Mouse (Mus musculus): ENCODE results near the gene Khdc3.

DNA sequence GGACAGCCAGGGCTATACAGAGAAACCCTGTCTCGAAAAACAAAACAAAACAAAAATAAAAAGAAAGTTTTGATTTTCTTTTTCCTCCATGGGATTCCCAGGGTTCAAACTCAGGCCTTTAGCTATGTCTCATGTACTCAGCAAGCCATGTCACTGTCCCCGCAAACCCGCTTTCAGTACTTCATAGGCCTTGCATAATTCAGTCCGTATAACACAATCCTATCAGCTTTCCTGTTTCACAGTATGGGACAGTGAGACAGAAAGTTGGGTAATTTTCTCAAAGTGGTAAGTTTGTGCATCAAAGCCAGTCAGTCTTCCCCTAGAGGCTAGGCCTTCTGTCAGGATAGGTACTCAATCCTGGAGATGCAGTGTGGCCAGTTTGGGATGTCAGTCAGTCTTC lies 42.4 kb upstream of the Khdc3 start:
- TF ChIP-seq CTCF (IDR thresholded peaks at IDR 0.05 in 2 of 3, conservative IDR thresholded peaks at IDR 0.05 in 1 of 3; ENCODE audit: control insufficient read depth in 1 of 3, insufficient read depth in 1 of 3, low read depth in 2 of 3, low read length in 3 of 3, poor library complexity in 1 of 3, severe bottlenecking in 1 of 3), result no peak
- no peak for TF ChIP-seq GABPA (IDR thresholded peaks at IDR 0.05; ENCODE audit: low read depth, low read length)
- no peak for TF ChIP-seq CHD1 (IDR thresholded peaks at IDR 0.05; ENCODE audit: low read depth, low read length)
- no peak for TF ChIP-seq NELFE (IDR thresholded peaks at IDR 0.05; ENCODE audit: low read depth, low read length)
- no peak for TF ChIP-seq MAX (IDR thresholded peaks at IDR 0.05; ENCODE audit: low read length)
- TF ChIP-seq TCF12 (IDR thresholded peaks at IDR 0.05; ENCODE audit: low read depth, low read length), result no peak
- TF ChIP-seq POLR2A (IDR thresholded peaks at IDR 0.05; ENCODE audit: control insufficient read depth in 1 of 2, insufficient read depth in 1 of 2, low read depth in 1 of 2, low read length in 2 of 2, poor library complexity in 1 of 2), result no peak
- TF ChIP-seq POLR2AphosphoS5 (IDR thresholded peaks at IDR 0.05; ENCODE audit: borderline replicate concordance, low read depth, low read length), result no peak
- TF ChIP-seq ZMIZ1 (IDR thresholded peaks at IDR 0.05; ENCODE audit: low read depth, low read length), result no peak
- TF ChIP-seq SIN3A (IDR thresholded peaks at IDR 0.05; ENCODE audit: low read length), result no peak
- TF ChIP-seq ZC3H11A (IDR thresholded peaks at IDR 0.05; ENCODE audit: low read depth, low read length), result no peak
- TF ChIP-seq MAFK (IDR thresholded peaks at IDR 0.05; ENCODE audit: borderline replicate concordance, low read depth, low read length), result no peak
- no peak for TF ChIP-seq BHLHE40 (IDR thresholded peaks at IDR 0.05; ENCODE audit: borderline replicate concordance, low read depth, low read length)

Data from MEL (cell line).